Mouse (Mus musculus): ENCODE data around the gene Mier2. TPM values are rescaled to one million over a fixed set of nuclear protein-coding genes. Genes with fewer than 3 reads are reported as not detected.

Gene Mier2
- polyA plus RNA-seq, 1 experiment from 2014 or later: 64.4 TPM

- no peak for DNase-seq (ENCODE audit: low spot score)
- Histone ChIP-seq H3K4me3 (ENCODE audit: low read depth, low read length) (no peak overlapping the region), H3K36me3 (ENCODE audit: control insufficient read depth, insufficient read depth, low read length) (peaks cover 8% of the 10 kb centered on the region), H3K27me3 (ENCODE audit: control insufficient read depth, insufficient read depth, low read length) (no peaks in the 10 kb centered on the region), H3K27ac (ENCODE audit: low read depth, low read length) (no peak overlapping the region), H3K9ac (ENCODE audit: low read length) (no peak overlapping the region), H3K4me2 (ENCODE audit: low read depth, low read length, severe bottlenecking) (no peak overlapping the region), H3K4me1 (replicated peaks; ENCODE audit: control insufficient read depth, insufficient read depth, low read length) (peaks cover 7% of the 10 kb centered on the region; the same call in 1 of the 2 replicates), H3K9me3 (ENCODE audit: control insufficient read depth, low read length) (no peaks in the 10 kb centered on the region)
- ATAC-seq (replicated peaks; ENCODE audit: low FRiP score): no peak
- WGBS: 57% methylated on average over 1 of the region's 1 CpGs
These were observed 19.6 kb downstream of the Mier2 start for GRCm38 (mm10) chr10:79535431-79535830.

- WGBS: 87% methylated on average over 2 of the region's 2 CpGs
- Histone ChIP-seq H3K4me2 (ENCODE audit: low read depth, low read length, severe bottlenecking) (no peak overlapping the region), H3K27me3 (ENCODE audit: control insufficient read depth, insufficient read depth, low read length) (no peaks in the 10 kb centered on the region), H3K4me3 (ENCODE audit: low read depth, low read length) (no peak overlapping the region), H3K4me1 (replicated peaks; ENCODE audit: control insufficient read depth, insufficient read depth, low read length) (peaks cover 7% of the 10 kb centered on the region; the same call in 1 of the 2 replicates), H3K9me3 (ENCODE audit: control insufficient read depth, low read length) (no peaks in the 10 kb centered on the region), H3K36me3 (ENCODE audit: control insufficient read depth, insufficient read depth, low read length) (peaks cover under 1% of the 10 kb centered on the region; the same call in 1 of the 2 replicates), H3K9ac (ENCODE audit: low read length) (no peak overlapping the region), H3K27ac (ENCODE audit: low read depth, low read length) (no peak overlapping the region)
- DNase-seq (ENCODE audit: low spot score): no peak
- ATAC-seq (replicated peaks; ENCODE audit: low FRiP score): no peak
These were observed 20.6 kb downstream of the Mier2 start for GRCm38 (mm10) chr10:79534426-79534825.

GRCm38 (mm10) chr10:79533126-79533911 is 21.7 kb downstream of the Mier2 start, which contains the start of gene Plpp2:
TSS of gene Plpp2 (minus strand) at chr10:79533796.
- Histone ChIP-seq H3K9ac (ENCODE audit: low read length) (peak within 1 kb of the TSS; percentile 58), H3K4me1 (replicated peaks; ENCODE audit: control insufficient read depth, insufficient read depth, low read length) (peaks cover 7% of the 10 kb centered on the region; the same call in 1 of the 2 replicates), H3K9me3 (ENCODE audit: control insufficient read depth, low read length) (no peaks in the 10 kb centered on the region), H3K27ac (ENCODE audit: low read depth, low read length) (no peak within 1 kb of the TSS), H3K4me2 (ENCODE audit: low read depth, low read length, severe bottlenecking) (peak within 1 kb of the TSS; percentile 96), H3K36me3 (ENCODE audit: control insufficient read depth, insufficient read depth, low read length) (no peaks in the 10 kb centered on the region), H3K27me3 (ENCODE audit: control insufficient read depth, insufficient read depth, low read length) (no peaks in the 10 kb centered on the region), H3K4me3 (ENCODE audit: low read depth, low read length) (peak within 1 kb of the TSS; percentile 56)
- WGBS: under 1% methylated on average over 52 of the region's 52 CpGs
- peak; percentile 89 for DNase-seq (ENCODE audit: low spot score)
- peak; percentile 79 for ATAC-seq (replicated peaks; ENCODE audit: low FRiP score)

- DNase-seq (ENCODE audit: low spot score) (peak; percentile 48), ATAC-seq (replicated peaks; ENCODE audit: low FRiP score) (peak; percentile 5; the same call in 1 of the 2 replicates)
- Histone ChIP-seq H3K27ac (ENCODE audit: low read depth, low read length) (no peak overlapping the region), H3K9ac (ENCODE audit: low read length) (peak overlapping the region; percentile 58), H3K27me3 (ENCODE audit: control insufficient read depth, insufficient read depth, low read length) (no peaks in the 10 kb centered on the region), H3K9me3 (ENCODE audit: control insufficient read depth, low read length) (no peaks in the 10 kb centered on the region), H3K36me3 (ENCODE audit: control insufficient read depth, insufficient read depth, low read length) (no peaks in the 10 kb centered on the region), H3K4me3 (ENCODE audit: low read depth, low read length) (peak overlapping the region; percentile 56), H3K4me1 (replicated peaks; ENCODE audit: control insufficient read depth, insufficient read depth, low read length) (peaks cover 7% of the 10 kb centered on the region; the same call in 1 of the 2 replicates), H3K4me2 (ENCODE audit: low read depth, low read length, severe bottlenecking) (peak overlapping the region; percentile 96)
- WGBS: 19% methylated on average over 3 of the region's 3 CpGs
These were observed 22.3 kb downstream of the Mier2 start for GRCm38 (mm10) chr10:79532678-79533077.

- DNase-seq (ENCODE audit: low spot score): peak; percentile 28
- peaks cover 7% of the 10 kb centered on the region; the same call in 1 of the 2 replicates for H3K4me1 ChIP-seq (replicated peaks; ENCODE audit: control insufficient read depth, insufficient read depth, low read length)
- H3K4me3 ChIP-seq (ENCODE audit: low read depth, low read length): no peak overlapping the region
- no peaks in the 10 kb centered on the region for H3K9me3 ChIP-seq (ENCODE audit: control insufficient read depth, low read length)
- H3K27me3 ChIP-seq (ENCODE audit: control insufficient read depth, insufficient read depth, low read length): no peaks in the 10 kb centered on the region
- no peak overlapping the region for H3K9ac ChIP-seq (ENCODE audit: low read length)
- H3K4me2 ChIP-seq (ENCODE audit: low read depth, low read length, severe bottlenecking): no peak overlapping the region
- WGBS: 93% methylated on average over 3 of the region's 3 CpGs
- H3K36me3 ChIP-seq (ENCODE audit: control insufficient read depth, insufficient read depth, low read length): no peaks in the 10 kb centered on the region
- H3K27ac ChIP-seq (ENCODE audit: low read depth, low read length): no peak overlapping the region
- no peak for ATAC-seq (replicated peaks; ENCODE audit: low FRiP score)
These were observed 23.4 kb downstream of the Mier2 start for GRCm38 (mm10) chr10:79531593-79531992.

- Histone ChIP-seq H3K9ac (ENCODE audit: low read length) (no peak overlapping the region), H3K4me1 (replicated peaks; ENCODE audit: control insufficient read depth, insufficient read depth, low read length) (peaks cover 7% of the 10 kb centered on the region; the same call in 1 of the 2 replicates), H3K4me3 (ENCODE audit: low read depth, low read length) (no peak overlapping the region), H3K4me2 (ENCODE audit: low read depth, low read length, severe bottlenecking) (no peak overlapping the region), H3K36me3 (ENCODE audit: control insufficient read depth, insufficient read depth, low read length) (no peaks in the 10 kb centered on the region), H3K27me3 (ENCODE audit: control insufficient read depth, insufficient read depth, low read length) (no peaks in the 10 kb centered on the region), H3K9me3 (ENCODE audit: control insufficient read depth, low read length) (no peaks in the 10 kb centered on the region), H3K27ac (ENCODE audit: low read depth, low read length) (no peak overlapping the region)
- 94% methylated on average over 13 of the region's 13 CpGs for WGBS
- DNase-seq (ENCODE audit: low spot score): peak; percentile 47
- no peak for ATAC-seq (replicated peaks; ENCODE audit: low FRiP score)
These were observed 24.3 kb downstream of the Mier2 start for GRCm38 (mm10) chr10:79530721-79531120.

GRCm38 (mm10) chr10:79530241-79530640 is 24.8 kb downstream of the Mier2 start:
- Histone ChIP-seq H3K36me3 (ENCODE audit: control insufficient read depth, insufficient read depth, low read length) (no peaks in the 10 kb centered on the region), H3K27me3 (ENCODE audit: control insufficient read depth, insufficient read depth, low read length) (no peaks in the 10 kb centered on the region), H3K4me2 (ENCODE audit: low read depth, low read length, severe bottlenecking) (no peak overlapping the region), H3K9ac (ENCODE audit: low read length) (no peak overlapping the region), H3K4me1 (replicated peaks; ENCODE audit: control insufficient read depth, insufficient read depth, low read length) (peaks cover 7% of the 10 kb centered on the region; the same call in 1 of the 2 replicates), H3K4me3 (ENCODE audit: low read depth, low read length) (no peak overlapping the region), H3K27ac (ENCODE audit: low read depth, low read length) (no peak overlapping the region), H3K9me3 (ENCODE audit: control insufficient read depth, low read length) (no peaks in the 10 kb centered on the region)
- ATAC-seq (replicated peaks; ENCODE audit: low FRiP score): no peak
- WGBS: 84% methylated on average over 8 of the region's 8 CpGs
- peak; percentile 42 for DNase-seq (ENCODE audit: low spot score)

GRCm38 (mm10) chr10:79528081-79528480 is 26.9 kb downstream of the Mier2 start:
- Histone ChIP-seq H3K27ac (ENCODE audit: low read depth, low read length) (no peak overlapping the region), H3K4me2 (ENCODE audit: low read depth, low read length, severe bottlenecking) (no peak overlapping the region), H3K9ac (ENCODE audit: low read length) (no peak overlapping the region), H3K36me3 (ENCODE audit: control insufficient read depth, insufficient read depth, low read length) (no peaks in the 10 kb centered on the region), H3K4me3 (ENCODE audit: low read depth, low read length) (no peak overlapping the region), H3K9me3 (ENCODE audit: control insufficient read depth, low read length) (no peaks in the 10 kb centered on the region), H3K4me1 (replicated peaks; ENCODE audit: control insufficient read depth, insufficient read depth, low read length) (0 out of 2 replicates have a peak, but pooled peaks cover 2% of the 10 kb centered on the region), H3K27me3 (ENCODE audit: control insufficient read depth, insufficient read depth, low read length) (no peaks in the 10 kb centered on the region)
- WGBS: 87% methylated on average over 3 of the region's 3 CpGs
- DNase-seq (ENCODE audit: low spot score) (peak; percentile 27), ATAC-seq (replicated peaks; ENCODE audit: low FRiP score) (no peak)

Measured in forebrain, embryonic 11.5 days (tissue).